ENCODE assay signal across 16 mouse cellular contexts in genomic region chr14:12574336-12574735, GRCm38 (mm10).
DNase-seq lines count a peak whose midpoint lies in the region; ATAC-seq and TF ChIP-seq lines count a peak whose summit lies in the region.
"Had no signal": no experiment of that assay in that cellular context is flagged by ENCODE, and none has a peak within 500 bp of the region (broad histone marks: within the 10 kb centered on the region; RNA-seq: fewer than 3 reads in every experiment).

No protein-coding gene starts in this region.

- no peak overlapping the region for H3K4me2 ChIP-seq in heart, embryonic 16.5 days (ENCODE audit: low read depth, low read length)
- H3K4me2 ChIP-seq: embryonic facial prominence, embryonic 13.5 days; forebrain, embryonic 12.5 days; heart, embryonic 13.5 days; hindbrain, embryonic 12.5 days had no signal

- H3K27ac ChIP-seq in heart, embryonic 16.5 days (ENCODE audit: low read length) = peak overlapping the region; percentile 9; the same call in 1 of the 2 replicates
- H3K27ac ChIP-seq in left cerebral cortex, adult 2 months = peak overlapping the region; percentile 6; the same call in 1 of the 2 replicates
- 0 out of 2 replicates have a peak overlapping the region, but pooled peaks have one; percentile 7 for H3K27ac ChIP-seq in cortical plate, adult 2 months (ENCODE audit: insufficient read depth, low read length)
- H3K27ac ChIP-seq: embryonic facial prominence, embryonic 13.5 days; forebrain, embryonic 12.5 days; heart, adult 2 months; heart, embryonic 13.5 days; hindbrain, embryonic 12.5 days had no signal

- no peak for TF ChIP-seq POLR2A in cortical plate, adult 2 months (IDR thresholded peaks at IDR 0.05; ENCODE audit: extremely low read depth, insufficient read depth, low read length)

- no peak overlapping the region for H3K4me3 ChIP-seq in heart, embryonic 16.5 days (ENCODE audit: low read length)
- H3K4me3 ChIP-seq in left cerebral cortex, adult 2 months = no peak overlapping the region
- no peak overlapping the region for H3K4me3 ChIP-seq in cortical plate, adult 2 months (ENCODE audit: insufficient read depth, low read length)
- H3K4me3 ChIP-seq: embryonic facial prominence, embryonic 13.5 days; forebrain, embryonic 12.5 days; heart, adult 2 months; heart, embryonic 13.5 days; hindbrain, embryonic 12.5 days had no signal

- intact Hi-C loops in heart, postnatal 25 days (cut with DNase I) = loop anchor here (2.0 to 10.0 kb wide), 3 partner anchors 60 to 770 kb away; no protein-coding TSS in a partner anchor
- intact Hi-C loops in left cerebral cortex, adult 2 months (cut with DNase I) = loop anchor here (2.0 to 10.0 kb wide), 4 partner anchors 248 to 663 kb away; partner anchors contain the start of gene Cadps
- intact Hi-C loops in left cerebral cortex, postnatal 36 days (cut with DNase I) = loop anchor here (2.0 to 10.0 kb wide), 2 partner anchors 624 to 770 kb away; no protein-coding TSS in a partner anchor

- ATAC-seq in heart, embryonic 16.5 days (replicated peaks; ENCODE audit: extremely low read depth, insufficient read depth, low FRiP score) = no peak
- ATAC-seq: hindbrain, embryonic 16.5 days; inflammation-experienced regulatory T-cells, adult 6 months; intestine, postnatal 0 days had no signal

- no peaks in the 10 kb centered on the region for H3K27me3 ChIP-seq in heart, embryonic 16.5 days (ENCODE audit: control insufficient read depth, insufficient read depth, low read length)
- H3K27me3 ChIP-seq: embryonic facial prominence, embryonic 13.5 days; forebrain, embryonic 12.5 days; heart, embryonic 13.5 days; hindbrain, embryonic 12.5 days had no signal

- peaks cover 4% of the 10 kb centered on the region; the same call in 1 of the 2 replicates for H3K4me1 ChIP-seq in heart, embryonic 16.5 days (ENCODE audit: control insufficient read depth, insufficient read depth, low read length)
- H3K4me1 ChIP-seq in cortical plate, adult 2 months (ENCODE audit: control insufficient read depth, insufficient read depth, low read length) = peaks cover 2% of the 10 kb centered on the region; the same call in 1 of the 2 replicates
- H3K4me1 ChIP-seq: forebrain, embryonic 12.5 days; hindbrain, embryonic 12.5 days had no signal

- TF ChIP-seq CTCF in left cerebral cortex, adult 2 months (IDR thresholded peaks at IDR 0.05) = no peak
- TF ChIP-seq CTCF in cortical plate, adult 2 months (IDR thresholded peaks at IDR 0.05; ENCODE audit: extremely low read depth, insufficient read depth, low read length) = no peak

- H3K36me3 ChIP-seq in heart, embryonic 16.5 days (ENCODE audit: control insufficient read depth, insufficient read depth) = no peaks in the 10 kb centered on the region
- H3K36me3 ChIP-seq: embryonic facial prominence, embryonic 13.5 days; forebrain, embryonic 12.5 days; heart, embryonic 13.5 days; hindbrain, embryonic 12.5 days had no signal

- H3K9ac ChIP-seq in heart, embryonic 16.5 days (ENCODE audit: low read length) = no peak overlapping the region
- H3K9ac ChIP-seq: embryonic facial prominence, embryonic 13.5 days; forebrain, embryonic 12.5 days; heart, embryonic 13.5 days; hindbrain, embryonic 12.5 days had no signal

- no peaks in the 10 kb centered on the region for H3K9me3 ChIP-seq in heart, embryonic 16.5 days (replicated peaks; ENCODE audit: control insufficient read depth, low read length)
- H3K9me3 ChIP-seq: embryonic facial prominence, embryonic 13.5 days; forebrain, embryonic 12.5 days; heart, embryonic 13.5 days; hindbrain, embryonic 12.5 days had no signal

- no peak for DNase-seq in heart, postnatal 25 days (ENCODE audit: low spot score)
- DNase-seq in left cerebral cortex, adult 2 months (ENCODE audit: extremely low spot score in 1 of 2, low spot score in 2 of 2) = no peak
- no peak for DNase-seq in left cerebral cortex, postnatal 36 days (ENCODE audit: low spot score in 2 of 2)
- DNase-seq in natural killer cell, adult 2 months (ENCODE audit: low spot score in 2 of 2) = no peak
- DNase-seq in thymus, adult 18-20 months = no peak
- DNase-seq: adrenal gland, adult 8-10 months had no signal

- WGBS in heart, embryonic 16.5 days = 44% methylated on average over 4 of the region's 4 CpGs
